33 mouse cellular contexts compared by ENCODE assay signal in the genomic region with DNA sequence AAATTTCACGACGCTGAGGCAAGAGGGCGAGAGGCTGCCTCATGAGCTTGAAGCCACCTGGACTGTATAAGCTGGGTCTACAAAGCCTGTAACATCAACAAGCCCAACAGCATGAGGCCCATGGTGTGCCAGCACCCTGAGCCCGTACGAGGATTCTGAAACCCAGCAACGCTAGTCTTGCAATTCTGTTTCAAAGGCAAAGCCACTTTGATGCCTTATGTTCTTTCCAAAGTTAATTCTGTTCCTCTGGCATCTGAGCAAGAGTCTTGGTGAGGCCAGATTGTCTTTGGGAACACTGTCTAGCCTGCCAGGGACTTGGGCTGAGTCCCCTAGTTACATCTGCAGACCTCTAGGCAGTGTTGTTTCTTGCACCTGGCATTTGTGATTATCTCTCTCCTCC. TPM values are rescaled to one million over a fixed set of nuclear protein-coding genes. Genes with fewer than 3 reads are reported as not detected.
DNase-seq lines count a peak whose midpoint lies in the region; ATAC-seq and TF ChIP-seq lines count a peak whose summit lies in the region.
"Had no signal": no experiment of that assay in that cellular context is flagged by ENCODE, and none has a peak within 500 bp of the region (broad histone marks: within the 10 kb centered on the region; RNA-seq: fewer than 3 reads in every experiment).

No protein-coding gene starts in this region.

- H3K9me3 ChIP-seq in forebrain, postnatal 0 days (ENCODE audit: low read length): no peaks in the 10 kb centered on the region
- no peaks in the 10 kb centered on the region for H3K9me3 ChIP-seq in forebrain, embryonic 12.5 days
- H3K9me3 ChIP-seq: embryonic facial prominence, embryonic 12.5 days; kidney, embryonic 15.5 days; limb, embryonic 10.5 days; limb, embryonic 15.5 days; liver, embryonic 13.5 days; megakaryocyte, embryonic 14.5 days; midbrain, embryonic 12.5 days; neural tube, embryonic 12.5 days had no signal

- H3K4me2 ChIP-seq in forebrain, postnatal 0 days (ENCODE audit: low read depth): no peak overlapping the region
- no peak overlapping the region for H3K4me2 ChIP-seq in forebrain, embryonic 12.5 days
- H3K4me2 ChIP-seq: embryonic facial prominence, embryonic 12.5 days; kidney, embryonic 15.5 days; limb, embryonic 15.5 days; liver, embryonic 13.5 days; midbrain, embryonic 12.5 days; neural tube, embryonic 12.5 days had no signal

- no peak for TF ChIP-seq CTCF in forebrain, postnatal 0 days (IDR thresholded peaks at IDR 0.05; ENCODE audit: low read depth)
- no peak for TF ChIP-seq CTCF in cortical plate, adult 2 months (IDR thresholded peaks at IDR 0.05; ENCODE audit: extremely low read depth, insufficient read depth, low read length)

- no peak overlapping the region for H3K9ac ChIP-seq in forebrain, postnatal 0 days
- H3K9ac ChIP-seq in forebrain, embryonic 12.5 days: no peak overlapping the region
- H3K9ac ChIP-seq: embryonic facial prominence, embryonic 12.5 days; kidney, embryonic 15.5 days; limb, embryonic 15.5 days; liver, embryonic 13.5 days; midbrain, embryonic 12.5 days; neural tube, embryonic 12.5 days had no signal

- H3K27ac ChIP-seq in forebrain, postnatal 0 days (ENCODE audit: low read depth, low read length): peak overlapping the region; percentile 42; the same call in 1 of the 2 replicates
- no peak overlapping the region for H3K27ac ChIP-seq in forebrain, embryonic 12.5 days
- H3K27ac ChIP-seq in cortical plate, adult 2 months (ENCODE audit: insufficient read depth, low read length): 0 out of 2 replicates have a peak overlapping the region, but pooled peaks have one; percentile 4
- H3K27ac ChIP-seq: embryonic facial prominence, embryonic 12.5 days; kidney, embryonic 15.5 days; limb, embryonic 10.5 days; limb, embryonic 15.5 days; liver, embryonic 13.5 days; midbrain, embryonic 12.5 days; neural tube, embryonic 12.5 days had no signal

- no peaks in the 10 kb centered on the region for H3K27me3 ChIP-seq in forebrain, postnatal 0 days (ENCODE audit: insufficient read depth, low read length)
- no peaks in the 10 kb centered on the region for H3K27me3 ChIP-seq in forebrain, embryonic 12.5 days
- H3K27me3 ChIP-seq: embryonic facial prominence, embryonic 12.5 days; kidney, embryonic 15.5 days; limb, embryonic 15.5 days; liver, embryonic 13.5 days; neural tube, embryonic 12.5 days had no signal

- no peak overlapping the region for H3K4me3 ChIP-seq in forebrain, postnatal 0 days (ENCODE audit: low read depth, low read length)
- H3K4me3 ChIP-seq in forebrain, embryonic 12.5 days (replicated peaks): no peak overlapping the region
- H3K4me3 ChIP-seq in cortical plate, adult 2 months (ENCODE audit: insufficient read depth, low read length): no peak overlapping the region
- H3K4me3 ChIP-seq: embryonic facial prominence, embryonic 12.5 days; kidney, embryonic 15.5 days; limb, embryonic 10.5 days; limb, embryonic 15.5 days; liver, embryonic 13.5 days; megakaryocyte, embryonic 14.5 days; midbrain, embryonic 12.5 days; myocyte; neural tube, embryonic 12.5 days had no signal

- no peaks in the 10 kb centered on the region for H3K4me1 ChIP-seq in forebrain, postnatal 0 days (ENCODE audit: insufficient read depth)
- no peaks in the 10 kb centered on the region for H3K4me1 ChIP-seq in forebrain, embryonic 12.5 days
- no peaks in the 10 kb centered on the region for H3K4me1 ChIP-seq in cortical plate, adult 2 months (ENCODE audit: control insufficient read depth, insufficient read depth, low read length)
- H3K4me1 ChIP-seq: embryonic facial prominence, embryonic 12.5 days; midbrain, embryonic 12.5 days; neural tube, embryonic 12.5 days had no signal

- no peak for TF ChIP-seq POLR2A in cortical plate, adult 2 months (IDR thresholded peaks at IDR 0.05; ENCODE audit: extremely low read depth, insufficient read depth, low read length)

- DNase-seq in forebrain, postnatal 0 days: peak; percentile 70
- DNase-seq in layer of hippocampus, adult 11-12 months (ENCODE audit: low spot score): peak; percentile 64
- no peak for DNase-seq in layer of hippocampus, postnatal 25 days (ENCODE audit: extremely low spot score in 1 of 2, low spot score in 1 of 2)
- peak; percentile 72 for DNase-seq in brain, adult 2 months (ENCODE audit: low read depth, low spot score)
- no peak for DNase-seq in urinary bladder, postnatal 36 days (ENCODE audit: low spot score in 2 of 2)
- DNase-seq: adrenal gland, adult 2 months; adrenal gland, postnatal 36 days; B cell, adult 2 months; cerebellum, adult 2 months; cerebellum, postnatal 25 days; embryo, embryonic 11 days; heart, postnatal 14 days; kidney, adult 18-20 months; kidney, postnatal 25 days; liver, embryonic 13.5 days; lung, adult 18-20 months; lung, postnatal 4 days; right cerebral cortex, adult 18-20 months had no signal

- peaks cover 43% of the 10 kb centered on the region for H3K36me3 ChIP-seq in forebrain, postnatal 0 days (ENCODE audit: insufficient read depth)
- H3K36me3 ChIP-seq in forebrain, embryonic 12.5 days (replicated peaks): peaks cover 51% of the 10 kb centered on the region

- 62% methylated on average over 6 of the region's 6 CpGs for WGBS in forebrain, postnatal 0 days
- 94% methylated on average over 6 of the region's 6 CpGs for WGBS in forebrain, embryonic 12.5 days

- ATAC-seq in forebrain, postnatal 0 days: peak; percentile 84
- no peak for ATAC-seq in forebrain, embryonic 12.5 days (ENCODE audit: low FRiP score)
- ATAC-seq: activated CD4-positive, CD25-positive, alpha-beta regulatory T cell, adult 4 months; hindbrain, embryonic 16.5 days; lung, postnatal 0 days had no signal

RNA-seq across cellular contexts. Expression of gene Mthfr, which starts 20.1 kb away (rescaled TPM):
- 27.0 and 34.5 TPM in 2 replicates for total RNA-seq in forebrain, postnatal 0 days (2014; rRNA removed)
- 3.6 and 7.9 TPM in 2 replicates for polyA plus RNA-seq in forebrain, postnatal 0 days (2015; fragmentation: Nextera tagmentation; extraction: Ambion mirVana)
- 28.7 and 32.2 TPM in 2 replicates for polyA plus RNA-seq in forebrain, embryonic 12.5 days (2016; fragmentation: Nextera tagmentation; extraction: Ambion mirVana)
- total RNA-seq in layer of hippocampus, postnatal 25 days (2021): 10 to 100 TPM; 28.7 to 31.9 TPM
- 32.2 and 34.2 TPM in 2 replicates for polyA plus RNA-seq in cortical plate, adult 2 months (2012; rRNA removed)

RNA-seq across cellular contexts. Expression of gene Clcn6, which starts 20.4 kb away (rescaled TPM):
- 48.2 and 61.0 TPM in 2 replicates for total RNA-seq in forebrain, postnatal 0 days (2014; rRNA removed)
- 19.9 and 26.3 TPM in 2 replicates for polyA plus RNA-seq in forebrain, postnatal 0 days (2015; fragmentation: Nextera tagmentation; extraction: Ambion mirVana)
- polyA plus RNA-seq in forebrain, embryonic 12.5 days (2016; fragmentation: Nextera tagmentation; extraction: Ambion mirVana): 22.4 and 27.7 TPM in 2 replicates
- 10 to 100 TPM; 70.9 to 73.9 TPM for total RNA-seq in layer of hippocampus, postnatal 25 days (2021)
- polyA plus RNA-seq in cortical plate, adult 2 months (2012; rRNA removed): 44.6 and 45.0 TPM in 2 replicates

RNA-seq across cellular contexts. Expression of gene Agtrap, which starts 28.8 kb away (rescaled TPM):
- 3.8 and 4.2 TPM in 2 replicates for total RNA-seq in forebrain, postnatal 0 days (2014; rRNA removed)
- polyA plus RNA-seq in forebrain, postnatal 0 days (2015; fragmentation: Nextera tagmentation; extraction: Ambion mirVana): 5.6 and 7.9 TPM in 2 replicates
- polyA plus RNA-seq in forebrain, embryonic 12.5 days (2016; fragmentation: Nextera tagmentation; extraction: Ambion mirVana): 8.4 and 9.2 TPM in 2 replicates
- total RNA-seq in layer of hippocampus, postnatal 25 days (2021): 1 to 10 TPM; 6.2 to 6.9 TPM
- 5.8 and 6.1 TPM in 2 replicates for polyA plus RNA-seq in cortical plate, adult 2 months (2012; rRNA removed)

RNA-seq across cellular contexts. Expression of gene Nppa, which starts 58.5 kb away (rescaled TPM):
- total RNA-seq in forebrain, postnatal 0 days (2014; rRNA removed): 1.5 TPM in 1 of 2 replicates, not detected in the other
- 1.1 and 2.2 TPM in 2 replicates for polyA plus RNA-seq in forebrain, postnatal 0 days (2015; fragmentation: Nextera tagmentation; extraction: Ambion mirVana)
- polyA plus RNA-seq in forebrain, embryonic 12.5 days (2016; fragmentation: Nextera tagmentation; extraction: Ambion mirVana): 0.82 and 0.99 TPM in 2 replicates
- not detected for total RNA-seq in layer of hippocampus, postnatal 25 days (2021)
- 0.21 TPM in 2 replicates for polyA plus RNA-seq in cortical plate, adult 2 months (2012; rRNA removed)
- total RNA-seq: adrenal gland, adult 2 months; adrenal gland, postnatal 36 days had no signal
- polyA plus RNA-seq: activated CD4-positive, CD25-positive, alpha-beta regulatory T cell, adult 4 months; adrenal gland, adult 2 months; cerebellum, adult 2 months; gonadal fat pad, adult 2 months; hindbrain, embryonic 11.5 days; limb, embryonic 15.5 days; myocyte had no signal

Comparison
In these comparisons a context has a peak if more than half of its experiments do, and no peak if none do; other contexts are left out.
1. DNase-seq: peak in forebrain, postnatal 0 days (single experiment), layer of hippocampus, adult 11-12 months (single experiment) and brain, adult 2 months (single experiment); none in layer of hippocampus, postnatal 25 days (0 of 2) and urinary bladder, postnatal 36 days (0 of 2).